In genomic region chr4:120854588-120855319, GRCm38 (mm10) we compare ENCODE assay signal across 8 mouse cellular contexts. TPM values are rescaled to one million over a fixed set of nuclear protein-coding genes. Genes with fewer than 3 reads are reported as not detected.
A peak's percentile ranks its signal among the peaks of the same experiment; 100 is the strongest.
DNase-seq lines count a peak whose midpoint lies in the region; ATAC-seq and TF ChIP-seq lines count a peak whose summit lies in the region.

Gene Rims3, plus strand, starts transcription at chr4:120854816.

- no peak within 1 kb of the TSS for H3K27ac ChIP-seq in forebrain, embryonic 16.5 days (ENCODE audit: low read length)
- no peak within 1 kb of the TSS for H3K27ac ChIP-seq in intestine, postnatal 0 days (ENCODE audit: low read depth, low read length)
- H3K27ac ChIP-seq in limb, embryonic 11.5 days (replicated peaks; ENCODE audit: low read depth, low read length): no peak within 1 kb of the TSS
- H3K27ac ChIP-seq in midbrain, embryonic 13.5 days: no peak within 1 kb of the TSS
- H3K27ac ChIP-seq in spleen, adult 2 months (ENCODE audit: insufficient read depth, low read length): no peak within 1 kb of the TSS

- DNase-seq in gastrocnemius, adult 18-20 months (ENCODE audit: low spot score): peak; percentile 8
- no peak for DNase-seq in gastrocnemius, adult 8-10 months (ENCODE audit: low spot score in 2 of 2)
- peak; percentile 67 to 84 for DNase-seq in cerebellum, adult 18-20 months
- peak; percentile 71 for DNase-seq in limb, embryonic 11.5 days (ENCODE audit: low spot score)
- DNase-seq in spleen, adult 2 months (ENCODE audit: low read depth in 1 of 2, low spot score in 2 of 2): peak in 1 of 2 experiments; percentile 25

- peak; percentile 80 for ATAC-seq in forebrain, embryonic 16.5 days
- peak; percentile 81 for ATAC-seq in intestine, postnatal 0 days
- ATAC-seq in limb, embryonic 11.5 days (ENCODE audit: insufficient number of reproducible peaks, low FRiP score, low TSS enrichment, low read depth): peak; percentile 46; the same call in 1 of the 2 replicates
- ATAC-seq in midbrain, embryonic 13.5 days: peak; percentile 72

- no peak for TF ChIP-seq CTCF in intestine, postnatal 0 days (IDR thresholded peaks at IDR 0.05; ENCODE audit: low read depth)
- no peak for TF ChIP-seq CTCF in spleen, adult 2 months (IDR thresholded peaks at IDR 0.05; ENCODE audit: extremely low read depth, insufficient read depth, insufficient read length, insufficient replicate concordance)

- 1% methylated on average over 67 of the region's 68 CpGs for WGBS in forebrain, embryonic 16.5 days
- 2% methylated on average over 64 of the region's 68 CpGs for WGBS in intestine, postnatal 0 days
- 1% methylated on average over 56 of the region's 68 CpGs for WGBS in limb, embryonic 11.5 days
- 1% methylated on average over 63 of the region's 68 CpGs for WGBS in midbrain, embryonic 13.5 days
- 4% methylated on average over 68 of the region's 68 CpGs for WGBS in spleen, adult 2 months

- H3K36me3 ChIP-seq in forebrain, embryonic 16.5 days (ENCODE audit: control insufficient read depth, insufficient read depth): no peaks in the 10 kb centered on the region
- no peaks in the 10 kb centered on the region for H3K36me3 ChIP-seq in intestine, postnatal 0 days (ENCODE audit: control insufficient read depth, insufficient read depth)
- H3K36me3 ChIP-seq in limb, embryonic 11.5 days (ENCODE audit: control insufficient read depth, insufficient read depth, low read length): no peaks in the 10 kb centered on the region
- no peaks in the 10 kb centered on the region for H3K36me3 ChIP-seq in midbrain, embryonic 13.5 days
- no peaks in the 10 kb centered on the region for H3K36me3 ChIP-seq in spleen, adult 2 months (ENCODE audit: control insufficient read depth, insufficient read depth, low read length)

- 0 out of 2 replicates have a peak, but pooled peaks cover 9% of the 10 kb centered on the region for H3K4me1 ChIP-seq in forebrain, embryonic 16.5 days (replicated peaks; ENCODE audit: control insufficient read depth, insufficient read depth, low read length)
- no peaks in the 10 kb centered on the region for H3K4me1 ChIP-seq in intestine, postnatal 0 days (replicated peaks; ENCODE audit: control insufficient read depth, insufficient read depth, low read length)
- H3K4me1 ChIP-seq in limb, embryonic 11.5 days (ENCODE audit: control insufficient read depth, insufficient read depth, low read length): no peaks in the 10 kb centered on the region
- peaks cover 21% of the 10 kb centered on the region for H3K4me1 ChIP-seq in midbrain, embryonic 13.5 days (replicated peaks)
- no peaks in the 10 kb centered on the region; the same call in 1 of the 2 replicates for H3K4me1 ChIP-seq in spleen, adult 2 months (ENCODE audit: control insufficient read depth, insufficient read depth, insufficient read length)

- H3K9me3 ChIP-seq in forebrain, embryonic 16.5 days (ENCODE audit: control insufficient read depth, low read length): no peaks in the 10 kb centered on the region
- 0 out of 2 replicates have a peak, but pooled peaks cover 5% of the 10 kb centered on the region for H3K9me3 ChIP-seq in intestine, postnatal 0 days (ENCODE audit: control insufficient read depth)
- H3K9me3 ChIP-seq in limb, embryonic 11.5 days (ENCODE audit: control insufficient read depth, low read length): no peaks in the 10 kb centered on the region
- no peaks in the 10 kb centered on the region for H3K9me3 ChIP-seq in midbrain, embryonic 13.5 days

- TF ChIP-seq POLR2A in spleen, adult 2 months (IDR thresholded peaks at IDR 0.05; ENCODE audit: low read depth, low read length): no peak

- H3K4me3 ChIP-seq in forebrain, embryonic 16.5 days (replicated peaks; ENCODE audit: low read length): peak within 1 kb of the TSS; percentile 64
- peak within 1 kb of the TSS; percentile 56 for H3K4me3 ChIP-seq in intestine, postnatal 0 days (ENCODE audit: low read depth, low read length)
- peak within 1 kb of the TSS; percentile 52 for H3K4me3 ChIP-seq in limb, embryonic 11.5 days (ENCODE audit: low read depth, low read length)
- H3K4me3 ChIP-seq in midbrain, embryonic 13.5 days (replicated peaks): peak within 1 kb of the TSS; percentile 65
- H3K4me3 ChIP-seq in spleen, adult 2 months (ENCODE audit: extremely low read depth, insufficient read depth, insufficient read length): peak within 1 kb of the TSS; percentile 56

- H3K27me3 ChIP-seq in forebrain, embryonic 16.5 days (replicated peaks; ENCODE audit: control insufficient read depth, insufficient read depth, low read length): no peaks in the 10 kb centered on the region
- peaks cover 5% of the 10 kb centered on the region for H3K27me3 ChIP-seq in intestine, postnatal 0 days (replicated peaks; ENCODE audit: control insufficient read depth, insufficient read depth, low read length)
- peaks cover 13% of the 10 kb centered on the region for H3K27me3 ChIP-seq in limb, embryonic 11.5 days (ENCODE audit: control insufficient read depth, insufficient read depth, low read length)
- H3K27me3 ChIP-seq in midbrain, embryonic 13.5 days: peaks cover 35% of the 10 kb centered on the region
- H3K27me3 ChIP-seq in spleen, adult 2 months (ENCODE audit: control insufficient read depth, insufficient read depth, low read length): peaks cover 6% of the 10 kb centered on the region

- H3K9ac ChIP-seq in forebrain, embryonic 16.5 days (replicated peaks; ENCODE audit: low read depth, low read length): peak within 1 kb of the TSS; percentile 74
- peak within 1 kb of the TSS; percentile 50; the same call in 1 of the 2 replicates for H3K9ac ChIP-seq in intestine, postnatal 0 days (ENCODE audit: low read depth, low read length)
- peak within 1 kb of the TSS; percentile 48; the same call in 1 of the 2 replicates for H3K9ac ChIP-seq in limb, embryonic 11.5 days (ENCODE audit: low read length)
- H3K9ac ChIP-seq in midbrain, embryonic 13.5 days (replicated peaks): peak within 1 kb of the TSS; percentile 76

- H3K4me2 ChIP-seq in forebrain, embryonic 16.5 days (ENCODE audit: low read length): peak within 1 kb of the TSS; percentile 78
- H3K4me2 ChIP-seq in intestine, postnatal 0 days (replicated peaks; ENCODE audit: low read depth): peak within 1 kb of the TSS; percentile 88
- peak within 1 kb of the TSS; percentile 89 for H3K4me2 ChIP-seq in limb, embryonic 11.5 days (ENCODE audit: low read depth, severe bottlenecking)
- H3K4me2 ChIP-seq in midbrain, embryonic 13.5 days (replicated peaks): peak within 1 kb of the TSS; percentile 85

RNA-seq across cellular contexts. Expression of gene Rims3, which starts in this region (rescaled TPM):
- total RNA-seq in gastrocnemius, adult 18-20 months (2021): under 1 TPM in 1 of 2 experiments, not detected in 1; 0.05 TPM
- under 1 TPM in 2 of 4 experiments, not detected in 2; 0.02 to 0.11 TPM for total RNA-seq in gastrocnemius, adult 8-10 months (2022)
- 9.6 and 14.1 TPM in 2 replicates for polyA plus RNA-seq in forebrain, embryonic 16.5 days (2015; fragmentation: Nextera tagmentation; extraction: Ambion mirVana)
- 0.77 and 0.95 TPM in 2 replicates for polyA plus RNA-seq in intestine, postnatal 0 days (2015; fragmentation: Nextera tagmentation; extraction: Ambion mirVana)
- 0.34 and 0.51 TPM in 2 replicates for polyA plus RNA-seq in limb, embryonic 11.5 days (2014; fragmentation: Nextera tagmentation; extraction: Ambion mirVana)
- polyA plus RNA-seq in midbrain, embryonic 13.5 days (2015; fragmentation: Nextera tagmentation; extraction: Ambion mirVana): 9.8 and 11.0 TPM in 2 replicates
- polyA plus RNA-seq in spleen, adult 2 months (2012; rRNA removed): 6.2 and 8.7 TPM in 2 replicates

Comparison
In these comparisons a context has a peak if more than half of its experiments do, and no peak if none do; other contexts are left out.
1. Peak in DNase-seq in gastrocnemius, adult 18-20 months; RNA of the gene not detected or under 1 TPM.
2. Peak in ATAC-seq, H3K4me3 ChIP-seq, H3K9ac ChIP-seq and H3K4me2 ChIP-seq in intestine, postnatal 0 days; RNA of the gene not detected or under 1 TPM.
3. Peak in DNase-seq, ATAC-seq, H3K4me3 ChIP-seq, H3K9ac ChIP-seq and H3K4me2 ChIP-seq in limb, embryonic 11.5 days; RNA of the gene not detected or under 1 TPM.
4. DNase-seq: peak in cerebellum, adult 18-20 months (2 of 2); none in gastrocnemius, adult 8-10 months (0 of 2).
5. Peak in every context shown above with its lines, with median percentiles within 50 percentile points of each other: ATAC-seq, H3K4me2 ChIP-seq, H3K4me3 ChIP-seq and H3K9ac ChIP-seq.